Mouse (Mus musculus): ENCODE results near the gene Tlk1.

Gene Tlk1

GRCm38 (mm10) chr2:70695712-70696111 is 129.8 kb downstream of the Tlk1 start:
- no peak for DNase-seq (ENCODE audit: low spot score in 2 of 2)

- no peak for DNase-seq (ENCODE audit: low spot score in 2 of 2)
Observed at GRCm38 (mm10) chr2:70690195-70690594, 135.3 kb downstream of the Tlk1 start.

DNA sequence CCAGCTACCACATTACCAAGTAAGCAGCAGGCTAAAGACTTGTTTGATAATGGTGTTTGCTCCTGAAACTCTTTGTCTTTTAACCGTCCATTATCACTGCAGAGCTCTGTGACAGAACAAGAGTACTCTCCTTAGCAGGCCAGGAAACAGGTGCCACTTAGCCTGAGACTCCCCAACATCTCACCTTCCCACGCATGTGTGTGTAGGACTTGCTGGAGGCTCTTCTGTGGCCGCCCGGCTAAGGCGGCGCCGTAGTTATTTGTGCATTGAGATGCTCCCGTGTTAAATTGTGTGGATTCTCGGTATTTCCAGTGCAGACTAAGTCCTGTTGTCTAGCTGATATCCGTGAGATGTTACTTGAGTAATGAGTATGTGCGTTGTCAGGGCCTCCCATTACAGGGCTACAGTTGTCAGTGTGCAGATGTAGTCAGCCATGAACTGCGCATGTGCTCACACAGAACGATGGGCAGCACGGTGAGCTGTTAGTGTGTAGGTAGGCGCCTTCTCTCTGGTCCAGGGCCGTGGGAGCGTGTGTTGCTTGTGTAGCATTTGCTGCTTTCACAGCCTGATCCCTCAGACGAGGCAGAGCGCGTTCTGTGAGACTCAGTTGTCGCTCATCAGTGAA is 137.0 kb downstream of the Tlk1 start:
- DNase-seq (ENCODE audit: low spot score in 2 of 2) = peak; percentile 53 to 56

DNA sequence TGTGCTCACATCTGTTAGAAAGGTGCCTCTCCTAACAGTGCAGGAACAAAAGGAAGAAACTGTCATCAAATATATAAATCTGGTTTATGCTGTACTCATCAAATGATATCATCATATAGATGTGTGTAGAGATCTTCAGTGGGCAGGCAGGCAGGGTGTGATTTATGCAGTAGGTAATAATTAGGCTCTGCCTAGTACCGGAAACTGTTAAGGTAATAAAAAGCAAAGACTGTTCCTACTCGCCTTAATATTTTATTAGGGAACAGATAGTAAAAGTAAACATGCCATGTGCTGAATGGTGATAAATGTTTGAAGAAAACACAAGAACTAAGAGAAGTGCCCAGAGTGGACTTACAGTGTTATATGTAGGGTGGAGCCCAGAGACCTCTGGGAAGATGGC is 143.2 kb downstream of the Tlk1 start:
- DNase-seq (ENCODE audit: low spot score in 2 of 2) = no peak

DNA sequence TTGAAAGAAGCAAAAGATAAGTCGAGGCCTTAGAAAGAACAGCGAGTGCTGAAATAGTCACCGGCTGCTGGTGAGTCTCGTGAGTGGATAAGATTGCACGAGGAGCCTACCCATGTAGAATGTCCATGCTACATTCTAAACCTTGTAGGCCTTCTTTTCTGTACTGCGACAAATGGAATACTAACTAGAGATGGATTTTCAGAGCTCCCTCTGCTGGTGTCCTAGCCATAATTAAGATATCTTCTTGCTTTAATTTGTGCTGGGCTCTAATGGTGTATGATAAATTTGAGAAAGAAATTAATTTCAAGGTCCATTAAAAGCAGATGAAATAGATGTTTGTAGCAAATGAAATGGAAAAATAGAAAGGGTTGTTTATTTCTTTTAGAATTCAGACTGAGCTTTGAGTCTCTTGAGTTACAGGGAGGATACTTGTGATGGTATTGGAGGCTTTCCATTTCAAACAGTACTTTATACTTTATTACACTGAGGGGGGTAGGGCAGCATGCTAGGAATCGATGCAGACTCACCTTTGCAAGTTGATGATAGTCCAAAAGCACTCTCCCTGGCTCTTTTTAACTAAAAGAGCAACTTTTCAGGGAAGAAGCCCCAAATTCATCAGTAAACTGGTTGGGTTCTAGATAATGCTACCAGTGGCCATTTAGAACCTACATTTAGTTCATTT is 151.9 kb downstream of the Tlk1 start:
- DNase-seq (ENCODE audit: low spot score in 2 of 2) = no peak

- DNase-seq (ENCODE audit: low spot score in 2 of 2) = peak in 1 of 2 experiments; percentile 39
Observed at GRCm38 (mm10) chr2:70672476-70672875, 153.1 kb downstream of the Tlk1 start.

GRCm38 (mm10) chr2:70669896-70670295 is 155.6 kb downstream of the Tlk1 start:
- no peak for DNase-seq (ENCODE audit: low spot score in 2 of 2)

GRCm38 (mm10) chr2:70669241-70669640 is 156.3 kb downstream of the Tlk1 start:
- DNase-seq (ENCODE audit: low spot score in 2 of 2) = no peak

- no peak for DNase-seq (ENCODE audit: low spot score in 2 of 2)
Observed at GRCm38 (mm10) chr2:70667016-70667415, 158.5 kb downstream of the Tlk1 start.

DNA sequence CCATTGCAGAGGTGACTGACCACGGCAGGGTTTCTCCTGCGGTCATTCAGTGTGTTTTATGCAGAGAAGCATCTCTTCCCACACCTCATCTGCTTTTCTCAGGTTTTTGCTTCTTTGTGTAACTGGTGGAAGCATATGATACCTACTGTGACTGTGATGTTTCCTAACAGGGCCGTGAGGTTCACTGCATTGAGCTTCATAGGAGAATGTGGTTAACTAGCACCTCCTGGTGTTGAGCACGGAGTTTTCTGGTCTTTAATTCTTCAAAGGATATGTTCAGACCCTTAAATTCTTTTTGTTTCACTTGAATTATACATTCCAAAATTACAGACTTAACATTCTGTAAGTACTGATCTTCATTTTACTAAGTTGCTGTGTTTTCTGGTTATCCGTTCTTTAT is 161.8 kb downstream of the Tlk1 start:
- no peak for DNase-seq (ENCODE audit: low spot score in 2 of 2)

All from right cerebral cortex, adult 2 months (tissue).